Mouse (Mus musculus): ENCODE results near the gene Tnfrsf12a. TPM values are rescaled to one million over a fixed set of nuclear protein-coding genes. Genes with fewer than 3 reads are reported as not detected.

Gene Tnfrsf12a
- polyA plus RNA-seq, 1 experiment from 2014 or later, result 3.6 TPM

DNA sequence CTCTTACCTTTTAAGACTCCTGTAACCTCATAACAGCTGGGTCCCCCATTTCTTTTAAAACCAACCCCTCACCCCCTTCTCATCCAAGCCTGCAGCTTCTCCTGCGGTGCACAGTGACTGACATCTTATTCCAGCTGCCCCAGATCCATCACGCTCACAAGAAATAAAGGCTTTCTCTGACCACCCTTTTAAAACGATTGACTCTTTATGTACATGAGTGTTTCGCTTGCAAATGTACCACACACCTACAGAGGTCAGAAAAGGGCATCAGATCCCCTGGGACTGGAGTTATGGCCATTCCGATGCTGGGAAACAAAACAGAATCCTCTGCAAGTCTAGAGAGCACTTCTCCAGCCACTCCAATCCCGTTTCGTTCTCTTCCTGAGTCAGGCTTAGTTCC, 49.5 kb downstream of the Tnfrsf12a start:
- no peak for ATAC-seq (ENCODE audit: low FRiP score)
- WGBS, result 44% methylated on average over 7 of the region's 7 CpGs
- H3K27me3 ChIP-seq, result no peaks in the 10 kb centered on the region
- H3K27ac ChIP-seq, result no peak overlapping the region
- no peak overlapping the region for H3K4me2 ChIP-seq
- H3K36me3 ChIP-seq (replicated peaks), result no peaks in the 10 kb centered on the region
- no peak overlapping the region for H3K9ac ChIP-seq
- H3K4me3 ChIP-seq (replicated peaks), result no peak overlapping the region
- peaks cover 4% of the 10 kb centered on the region; the same call in 1 of the 2 replicates for H3K4me1 ChIP-seq
- H3K9me3 ChIP-seq, result no peaks in the 10 kb centered on the region

Other genes starting within 250 kb of the Tnfrsf12a start
- not detected in 2 replicates for gene Vmn2r117, start 197.8 kb downstream of the Tnfrsf12a start, polyA plus RNA-seq (2016; fragmentation: Nextera tagmentation; extraction: Ambion mirVana)
- gene Zfp213, start 113.2 kb downstream of the Tnfrsf12a start, polyA plus RNA-seq (2016; fragmentation: Nextera tagmentation; extraction: Ambion mirVana), result 22.7 and 23.7 TPM in 2 replicates
- 22.1 and 22.6 TPM in 2 replicates for gene Zfp13, start 78.0 kb downstream of the Tnfrsf12a start, polyA plus RNA-seq (2016; fragmentation: Nextera tagmentation; extraction: Ambion mirVana)
- 0.17 TPM in 1 of 2 replicates, not detected in the other for gene Zscan10, start 76.6 kb downstream of the Tnfrsf12a start, polyA plus RNA-seq (2016; fragmentation: Nextera tagmentation; extraction: Ambion mirVana)
- gene Mmp25, start 32.2 kb downstream of the Tnfrsf12a start, polyA plus RNA-seq (2016; fragmentation: Nextera tagmentation; extraction: Ambion mirVana), result 0.78 and 0.91 TPM in 2 replicates
- 0.19 and 0.42 TPM in 2 replicates for gene Bicdl2, start 17.0 kb downstream of the Tnfrsf12a start, polyA plus RNA-seq (2016; fragmentation: Nextera tagmentation; extraction: Ambion mirVana)
- 47.1 and 50.3 TPM in 2 replicates for gene Hcfc1r1, start 3.9 kb downstream of the Tnfrsf12a start, polyA plus RNA-seq (2016; fragmentation: Nextera tagmentation; extraction: Ambion mirVana)
- 49.3 and 49.7 TPM in 2 replicates for gene Thoc6, start 3.6 kb downstream of the Tnfrsf12a start, polyA plus RNA-seq (2016; fragmentation: Nextera tagmentation; extraction: Ambion mirVana)
- 7.1 and 8.0 TPM in 2 replicates for gene Cldn6, start 1.8 kb upstream of the Tnfrsf12a start, polyA plus RNA-seq (2016; fragmentation: Nextera tagmentation; extraction: Ambion mirVana)
- gene Cldn9, start 6.6 kb upstream of the Tnfrsf12a start, polyA plus RNA-seq (2016; fragmentation: Nextera tagmentation; extraction: Ambion mirVana), result 6.3 and 8.2 TPM in 2 replicates
- gene 1520401A03Rik, start 45.3 kb upstream of the Tnfrsf12a start, polyA plus RNA-seq (2016; fragmentation: Nextera tagmentation; extraction: Ambion mirVana), result 0.17 TPM in 1 of 2 replicates, not detected in the other
- 47.3 and 49.6 TPM in 2 replicates for gene Pkmyt1, start 48.9 kb upstream of the Tnfrsf12a start, polyA plus RNA-seq (2016; fragmentation: Nextera tagmentation; extraction: Ambion mirVana)
- 26.4 and 30.8 TPM in 2 replicates for gene Paqr4, start 63.4 kb upstream of the Tnfrsf12a start, polyA plus RNA-seq (2016; fragmentation: Nextera tagmentation; extraction: Ambion mirVana)
- gene Kremen2, start 68.4 kb upstream of the Tnfrsf12a start, polyA plus RNA-seq (2016; fragmentation: Nextera tagmentation; extraction: Ambion mirVana), result 1.4 and 1.6 TPM in 2 replicates
- gene Flywch1, start 94.1 kb upstream of the Tnfrsf12a start, polyA plus RNA-seq (2016; fragmentation: Nextera tagmentation; extraction: Ambion mirVana), result 173 and 179 TPM in 2 replicates
- 32.7 and 33.5 TPM in 2 replicates for gene Flywch2, start 108.6 kb upstream of the Tnfrsf12a start, polyA plus RNA-seq (2016; fragmentation: Nextera tagmentation; extraction: Ambion mirVana)
- 660 and 697 TPM in 2 replicates for gene Srrm2, start 113.1 kb upstream of the Tnfrsf12a start, polyA plus RNA-seq (2016; fragmentation: Nextera tagmentation; extraction: Ambion mirVana)
- 1,039 and 1,118 TPM in 2 replicates for gene Elob, start 151.7 kb upstream of the Tnfrsf12a start, polyA plus RNA-seq (2016; fragmentation: Nextera tagmentation; extraction: Ambion mirVana)
- 0.14 TPM in 1 of 2 replicates, not detected in the other for gene Prss33, start 158.6 kb upstream of the Tnfrsf12a start, polyA plus RNA-seq (2016; fragmentation: Nextera tagmentation; extraction: Ambion mirVana)
- gene Prss32, start 166.4 kb upstream of the Tnfrsf12a start, polyA plus RNA-seq (2016; fragmentation: Nextera tagmentation; extraction: Ambion mirVana), result not detected in 2 replicates
- gene Prss41, start 166.7 kb upstream of the Tnfrsf12a start, polyA plus RNA-seq (2016; fragmentation: Nextera tagmentation; extraction: Ambion mirVana), result 1.3 and 3.0 TPM in 2 replicates
- gene Prss21, start 190.6 kb upstream of the Tnfrsf12a start, polyA plus RNA-seq (2016; fragmentation: Nextera tagmentation; extraction: Ambion mirVana), result not detected in 2 replicates
- gene Dcpp1, start 203.4 kb upstream of the Tnfrsf12a start, polyA plus RNA-seq (2016; fragmentation: Nextera tagmentation; extraction: Ambion mirVana), result not detected in 2 replicates
- gene Dcpp2, start 203.4 kb upstream of the Tnfrsf12a start, polyA plus RNA-seq (2016; fragmentation: Nextera tagmentation; extraction: Ambion mirVana), result not detected in 2 replicates
- not detected in 2 replicates for gene Dcpp3, start 240.0 kb upstream of the Tnfrsf12a start, polyA plus RNA-seq (2016; fragmentation: Nextera tagmentation; extraction: Ambion mirVana)

Data from forebrain, embryonic 12.5 days (tissue).